Mouse (Mus musculus) thymus, postnatal 0 days (tissue): ENCODE results near the gene Lhx4. TPM values are rescaled to one million over a fixed set of nuclear protein-coding genes. Genes with fewer than 3 reads are reported as not detected.

Experiments used
- DNase-seq: peaks from one replicate; pipeline ENCODE4 v3.0.0-alpha.2; 2015; ENCODE audit warnings: low spot score
- polyA plus RNA-seq: library from polyadenylated mRNA; unstranded; fragments of >200 nt; fragmentation: Nextera tagmentation; extraction: Ambion mirVana; gene quantifications from 2 replicates; pipeline ENCODE4 v1.2.1, GENCODE M21; 2015

Gene Lhx4
- polyA plus RNA-seq, 1 experiment from 2014 or later = 0.05 TPM

DNA sequence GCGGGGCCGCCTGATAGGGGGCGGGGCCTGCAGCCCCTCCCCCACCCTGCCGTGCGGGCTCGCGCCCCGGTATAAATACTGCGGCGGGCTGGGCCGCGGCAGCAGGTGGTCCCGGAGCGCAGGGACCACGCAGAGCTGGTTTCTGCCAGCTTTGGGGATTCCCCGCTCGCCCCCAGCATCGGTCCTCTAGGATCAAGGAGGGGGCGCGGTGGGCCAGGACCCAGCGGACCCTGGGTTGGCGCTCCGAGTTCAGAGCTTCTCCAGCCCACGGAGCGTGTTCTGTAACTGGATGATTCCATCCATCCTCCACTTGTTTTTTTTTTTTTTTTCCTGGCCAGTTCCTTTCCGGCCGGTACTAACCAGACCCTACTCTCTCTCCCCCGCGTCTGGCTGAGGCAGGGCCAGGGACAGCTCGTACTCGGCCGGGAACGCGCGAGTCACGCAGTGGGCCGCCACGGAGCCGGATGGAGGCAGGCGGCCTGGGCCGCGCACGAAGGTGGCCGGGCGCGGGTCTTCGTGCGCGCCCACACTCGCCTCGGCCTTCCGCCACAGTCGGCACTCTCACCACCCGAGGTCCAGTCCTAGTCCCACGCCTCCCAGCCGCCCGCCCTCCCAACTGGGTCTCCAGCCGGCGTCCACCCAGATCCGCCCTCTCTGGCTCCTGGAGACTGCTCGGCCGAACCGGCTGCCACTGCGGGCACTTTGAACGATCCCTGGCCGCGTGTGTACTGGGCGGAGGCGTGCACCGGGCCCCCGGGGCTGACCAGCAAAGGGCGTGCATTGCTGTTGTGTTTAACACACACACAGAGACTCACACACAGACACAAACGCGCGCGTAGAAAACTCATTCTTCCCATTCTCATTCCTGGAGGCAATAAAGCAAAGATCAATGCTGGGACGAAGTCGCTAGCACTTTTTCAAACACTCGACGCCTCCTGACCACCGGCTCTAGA is 8.8 kb downstream of the Lhx4 start:
- no peak for DNase-seq

DNA sequence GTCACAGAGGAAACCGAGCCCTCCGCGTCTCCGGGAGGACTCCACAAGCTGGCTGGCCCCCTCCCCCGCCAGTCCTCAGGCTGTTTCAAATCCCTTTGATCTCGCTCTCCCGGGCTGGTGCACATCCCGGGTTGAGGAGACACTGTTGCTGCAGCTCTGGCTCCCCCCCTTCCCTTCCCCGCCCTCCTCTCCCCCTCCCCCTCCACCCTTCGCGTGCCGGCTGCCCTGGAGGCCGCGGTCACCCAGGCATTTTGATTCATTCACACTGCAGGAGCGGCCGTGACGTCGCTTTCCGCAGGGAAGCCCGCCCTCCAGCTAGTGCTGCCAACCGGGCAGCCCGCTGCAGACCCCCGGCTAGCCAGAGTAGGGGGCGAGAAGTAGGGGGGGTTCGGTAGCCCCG is 9.5 kb downstream of the Lhx4 start:
- DNase-seq = peak; percentile 15

DNA sequence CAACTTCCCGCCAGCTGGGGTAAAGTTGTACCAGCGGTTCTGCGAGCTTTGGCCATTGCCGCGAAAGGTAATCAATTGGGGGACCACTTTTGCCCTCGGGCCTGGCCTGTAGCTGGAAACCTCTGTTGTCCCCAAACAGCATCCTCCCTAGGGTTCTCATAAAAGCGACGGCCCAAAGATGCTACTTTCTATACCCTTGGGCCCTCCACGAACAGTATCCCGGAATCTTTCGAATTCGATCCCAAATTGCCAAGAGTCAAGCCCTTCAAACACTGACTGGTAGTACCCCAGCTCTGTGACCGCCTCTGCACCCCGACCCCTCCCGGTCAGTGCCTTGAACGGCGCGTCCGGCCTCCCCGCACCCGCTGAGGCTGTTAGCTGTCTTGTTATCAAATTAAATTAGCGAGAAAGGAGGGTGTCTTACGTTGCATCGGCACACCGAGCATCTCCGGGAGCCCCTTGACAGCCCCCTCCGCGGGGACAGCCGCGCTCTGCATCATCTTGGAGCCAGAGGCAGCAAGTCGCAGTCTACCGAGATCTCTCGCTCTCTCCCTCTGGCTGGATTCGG is 10.0 kb downstream of the Lhx4 start:
- DNase-seq = no peak

DNA sequence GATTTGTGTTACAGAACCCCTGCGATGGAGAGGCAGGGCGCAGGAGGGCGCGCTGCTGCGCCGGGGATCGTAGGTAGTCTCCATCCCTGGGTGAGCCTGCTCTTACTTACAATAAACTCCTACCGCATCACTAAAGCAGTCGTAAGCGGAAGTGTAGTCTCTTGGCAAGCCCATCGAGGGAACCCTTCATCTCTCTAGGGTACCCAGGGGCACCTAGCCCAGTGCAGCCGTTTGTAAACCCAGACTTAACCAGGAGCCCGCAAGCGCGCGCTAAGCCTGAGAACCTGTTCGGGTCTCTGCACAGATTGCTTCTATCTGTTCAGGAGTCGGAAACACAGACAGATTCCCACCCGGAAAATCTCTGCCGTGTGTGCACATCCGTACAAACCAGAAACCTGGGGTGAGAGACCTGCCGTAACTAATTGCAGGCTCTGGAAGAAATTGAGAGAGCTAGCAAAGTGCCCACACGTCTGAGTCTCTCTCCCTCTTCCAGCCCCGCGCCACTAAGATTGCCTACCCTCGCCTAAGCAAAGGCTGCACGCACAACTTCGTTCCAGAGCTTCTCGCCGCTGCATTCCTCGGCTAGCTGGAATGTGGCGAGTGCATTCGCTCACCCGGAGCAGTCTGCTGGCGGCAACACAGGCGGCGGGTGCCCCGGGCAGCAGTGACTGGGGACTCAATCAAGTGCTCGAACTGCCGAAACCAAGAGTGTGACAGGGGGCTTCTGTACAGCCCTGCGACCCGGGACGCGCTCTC is 10.7 kb downstream of the Lhx4 start:
- peak; percentile 35 for DNase-seq

DNA sequence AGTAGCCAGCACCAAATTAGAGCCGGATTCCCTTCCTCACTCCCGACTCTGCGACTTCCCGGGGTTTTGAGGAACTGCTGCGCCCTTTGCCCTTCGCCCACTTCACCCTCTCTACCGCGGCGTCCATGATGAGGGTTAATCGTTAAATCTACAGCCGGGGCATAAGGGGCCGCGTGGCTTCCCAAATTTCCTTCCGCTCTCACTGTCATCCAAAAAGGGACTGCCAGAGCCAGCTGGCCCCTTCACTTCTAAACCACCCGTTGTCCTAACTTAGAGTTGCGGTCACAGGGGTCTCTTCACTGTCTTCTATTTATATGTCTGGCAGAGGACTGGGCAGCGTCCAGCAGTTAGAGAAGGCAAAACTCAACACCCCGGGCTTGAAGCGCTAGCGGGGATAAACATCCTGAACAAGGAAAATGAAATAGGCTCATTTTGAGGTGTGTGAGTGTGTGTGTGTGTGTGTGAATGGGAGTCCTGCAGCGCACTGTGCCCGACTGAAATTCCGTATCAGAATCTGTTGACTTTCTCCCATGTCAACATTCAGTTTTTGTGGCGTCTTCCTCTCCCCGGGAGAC is 13.6 kb downstream of the Lhx4 start:
- DNase-seq = no peak

DNA sequence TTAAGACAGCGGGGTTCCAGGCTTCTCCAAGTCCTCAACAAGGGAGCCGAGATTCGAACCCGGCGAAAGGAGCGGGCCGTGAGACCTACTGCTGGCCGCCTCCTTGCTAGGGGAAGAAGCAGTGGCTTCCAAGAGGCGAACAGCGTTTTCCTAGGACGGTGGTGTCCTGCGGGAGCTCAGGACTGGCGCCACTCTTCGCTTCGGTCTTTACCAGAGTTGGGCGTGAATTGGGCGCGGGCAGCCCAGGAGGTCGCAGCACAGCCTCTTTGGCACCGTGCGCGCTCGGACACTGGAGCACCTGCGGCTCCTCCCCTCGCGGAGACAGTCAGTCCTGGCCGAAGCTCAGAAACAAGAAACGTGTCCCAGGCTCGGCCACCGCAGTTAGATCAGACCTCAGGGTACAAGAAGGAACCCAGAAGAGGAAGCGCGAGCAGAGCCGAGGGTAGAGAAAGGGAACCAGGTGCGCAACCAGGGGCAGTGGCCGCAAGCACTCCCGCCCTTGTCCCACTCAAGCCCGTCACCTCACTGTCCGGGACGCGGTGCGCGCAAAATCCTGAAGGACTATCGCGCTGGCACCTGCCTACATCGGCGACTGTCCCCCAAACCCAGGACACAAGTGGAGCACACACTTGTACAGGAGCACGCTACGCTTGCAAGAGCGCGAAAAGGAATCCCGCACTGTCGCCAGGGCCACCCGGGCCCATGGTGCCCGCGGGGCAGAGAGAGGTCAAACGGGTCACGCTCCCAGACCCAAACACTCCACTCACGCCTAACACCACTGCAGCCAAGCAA is 14.3 kb downstream of the Lhx4 start:
- no peak for DNase-seq

DNA sequence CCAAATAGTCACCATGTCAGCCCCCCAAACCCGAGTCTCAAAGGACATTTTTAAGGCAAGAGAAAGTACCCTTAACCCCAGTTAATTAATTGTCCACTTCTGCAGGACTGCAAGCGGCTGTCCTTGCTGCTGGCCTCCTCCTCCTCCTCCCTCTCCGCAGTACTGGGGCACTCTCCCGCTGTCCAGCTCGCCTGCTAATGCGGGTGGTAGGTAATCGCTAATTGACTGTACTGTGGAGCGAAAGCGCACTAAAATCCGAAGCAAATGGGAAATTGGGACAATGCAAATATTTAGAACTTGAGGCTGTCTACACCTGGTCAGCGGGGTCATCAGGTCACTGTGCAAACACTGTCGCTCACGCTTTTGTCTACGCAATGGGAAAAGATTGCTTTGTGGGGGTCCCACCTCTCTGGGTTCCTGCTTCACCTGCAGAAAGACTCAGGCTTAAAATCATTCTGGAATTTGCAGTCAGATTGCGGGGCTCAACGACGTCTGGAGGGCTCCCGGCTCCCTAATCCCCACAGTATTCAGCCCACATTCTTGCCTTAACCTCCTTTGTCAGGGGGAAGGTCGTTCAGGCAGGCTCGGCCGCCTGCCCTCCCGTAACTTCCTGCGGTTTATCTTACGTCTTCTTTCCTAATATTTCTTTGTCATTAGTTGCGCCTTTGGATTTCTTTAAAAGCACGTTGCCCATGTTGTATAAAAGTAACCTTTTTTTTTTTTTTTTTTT is 15.2 kb downstream of the Lhx4 start:
- DNase-seq = no peak

DNA sequence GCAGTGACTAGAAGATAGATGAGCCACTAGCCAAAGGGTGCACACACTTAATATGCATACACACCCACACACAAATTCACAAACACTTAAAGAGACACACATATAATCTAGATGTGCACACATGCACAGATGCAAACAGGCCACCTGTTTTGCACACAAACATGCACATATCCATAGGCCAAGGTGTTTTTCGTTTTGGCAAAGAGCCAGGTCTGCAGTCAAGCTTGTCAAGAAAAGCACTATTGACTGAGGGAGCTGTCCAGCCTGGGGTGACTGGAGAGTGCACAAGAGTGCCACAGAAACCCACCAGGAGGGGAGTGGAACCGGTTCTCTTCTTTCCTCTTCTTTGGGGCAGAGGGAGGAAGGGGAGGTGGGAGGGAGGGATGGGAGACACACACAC is 20.3 kb downstream of the Lhx4 start:
- no peak for DNase-seq

DNA sequence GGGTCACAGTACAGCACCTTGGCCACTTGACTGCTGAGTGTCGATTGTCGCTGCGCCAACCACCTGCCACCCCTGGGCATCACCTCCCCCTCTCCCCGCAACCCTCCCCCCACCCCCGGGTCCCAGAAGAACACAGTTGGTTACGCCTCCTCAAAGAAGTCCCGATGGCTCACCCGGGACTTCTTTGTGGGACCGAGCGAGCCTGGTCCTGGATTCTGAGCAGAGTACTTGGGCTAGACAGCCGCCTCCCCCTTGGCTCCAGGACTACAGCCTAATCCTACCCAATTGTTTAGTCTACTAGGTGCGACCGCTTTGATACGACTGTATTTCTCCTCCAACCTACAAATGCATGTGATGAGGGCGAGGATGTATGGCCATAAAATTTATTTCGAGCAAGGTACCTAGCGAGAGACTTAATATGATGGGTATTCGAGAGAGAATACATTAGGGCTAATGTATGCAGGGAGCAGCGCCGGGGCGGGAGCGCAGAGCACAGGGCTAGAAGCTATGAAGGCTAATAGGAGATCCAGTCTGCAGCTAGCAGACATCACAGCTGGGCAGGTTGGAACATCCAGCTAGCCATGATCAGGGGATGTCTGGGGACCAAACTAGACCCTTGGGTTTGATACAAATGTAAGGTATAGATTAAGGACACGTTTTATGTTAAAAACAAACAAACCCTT is 22.2 kb downstream of the Lhx4 start:
- no peak for DNase-seq

DNA sequence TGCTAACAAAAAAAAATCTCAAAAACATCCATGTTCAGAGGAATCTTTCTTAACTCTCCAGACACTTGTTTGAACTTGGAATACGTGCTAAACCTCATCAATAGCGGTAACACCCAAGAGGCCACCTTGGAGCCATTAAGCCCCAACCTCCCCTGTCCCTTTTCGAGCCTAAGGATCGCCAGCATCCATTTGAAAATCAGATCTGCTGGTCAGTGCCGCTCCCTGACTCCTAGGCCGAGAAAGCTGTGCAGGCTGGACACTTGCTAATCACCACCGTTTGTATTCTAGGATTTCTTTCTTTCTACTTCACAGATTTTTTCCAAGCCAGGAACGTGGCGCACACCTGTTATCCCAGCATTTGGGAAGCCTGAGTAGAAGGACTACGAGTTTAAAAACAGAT is 23.7 kb downstream of the Lhx4 start:
- no peak for DNase-seq

DNA sequence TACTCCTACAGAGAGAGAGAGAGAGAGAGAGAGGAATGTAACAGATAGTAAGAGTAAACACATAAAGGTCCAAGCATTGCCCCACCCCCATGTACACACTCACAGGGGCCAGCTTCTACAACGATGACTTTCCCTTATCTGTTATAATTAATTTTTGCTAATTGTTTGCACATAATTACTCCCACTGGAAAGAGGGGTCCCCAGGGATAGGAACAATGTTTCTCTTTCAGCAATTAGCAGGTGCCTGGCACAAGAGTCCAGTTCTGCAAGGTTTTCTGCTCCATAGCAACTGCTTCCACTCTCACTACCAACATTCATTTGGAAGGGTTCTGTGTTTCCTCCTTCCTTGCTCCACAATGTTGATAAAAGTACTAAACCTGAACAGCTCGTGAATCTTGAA is 25.6 kb downstream of the Lhx4 start:
- no peak for DNase-seq

DNA sequence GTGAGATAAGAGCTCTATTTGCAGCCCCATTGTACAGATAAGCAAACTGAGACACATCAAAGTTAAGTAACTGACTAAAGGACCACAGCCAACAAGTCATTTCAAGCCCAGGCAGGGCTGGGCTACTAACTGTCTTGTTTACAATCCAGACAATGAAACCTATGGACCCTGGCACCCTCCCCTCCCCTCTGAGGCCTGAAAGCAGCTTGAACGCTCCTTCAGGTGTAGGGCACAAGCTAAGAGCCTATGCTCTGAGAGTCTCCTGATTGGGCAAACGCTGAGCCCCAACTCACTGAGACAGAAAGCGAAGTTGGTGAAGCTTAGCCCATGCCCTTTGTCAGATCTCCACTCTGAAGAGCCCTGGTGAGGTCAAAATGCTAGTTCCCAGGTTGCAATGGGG is 27.2 kb downstream of the Lhx4 start:
- no peak for DNase-seq

DNA sequence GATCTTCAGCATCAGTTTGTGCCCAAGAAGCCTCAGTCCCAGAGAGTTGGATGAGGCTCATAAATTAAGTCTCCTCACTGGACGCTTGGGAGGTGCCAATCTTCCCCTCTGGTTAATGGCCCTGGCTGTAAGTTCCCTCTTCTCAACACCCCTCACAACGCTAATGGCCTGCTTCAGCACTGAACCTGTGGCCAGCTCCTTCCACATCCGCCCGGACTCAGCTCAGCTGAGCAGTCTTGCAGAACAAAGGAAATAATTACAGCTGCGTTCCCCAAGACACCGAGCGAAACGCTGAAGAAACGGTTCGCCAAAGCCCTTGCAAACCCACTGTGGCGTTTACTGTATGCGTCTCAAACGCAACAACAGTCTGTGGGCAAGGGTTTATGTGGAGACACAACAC is 29.3 kb downstream of the Lhx4 start:
- DNase-seq = peak; percentile 57

DNA sequence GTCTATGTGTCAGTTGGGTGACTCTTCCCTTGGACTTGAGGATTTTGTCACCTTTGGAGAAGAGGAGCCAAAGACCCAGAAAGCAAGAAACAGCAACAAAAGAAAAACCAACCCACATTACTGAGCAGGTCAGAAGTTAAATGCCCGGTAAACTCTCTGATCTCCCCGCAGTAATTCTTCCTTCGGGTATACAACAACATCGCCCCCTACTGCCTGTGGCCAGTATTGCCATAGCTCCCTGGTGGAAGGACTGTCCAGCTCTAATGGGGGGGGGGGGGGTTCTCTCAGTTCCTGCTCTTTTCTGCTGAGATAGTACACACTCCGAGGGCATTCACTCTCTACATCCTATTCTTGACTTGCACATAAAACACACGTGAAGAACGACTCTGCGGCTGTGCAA is 30.0 kb downstream of the Lhx4 start:
- DNase-seq = peak; percentile 10

DNA sequence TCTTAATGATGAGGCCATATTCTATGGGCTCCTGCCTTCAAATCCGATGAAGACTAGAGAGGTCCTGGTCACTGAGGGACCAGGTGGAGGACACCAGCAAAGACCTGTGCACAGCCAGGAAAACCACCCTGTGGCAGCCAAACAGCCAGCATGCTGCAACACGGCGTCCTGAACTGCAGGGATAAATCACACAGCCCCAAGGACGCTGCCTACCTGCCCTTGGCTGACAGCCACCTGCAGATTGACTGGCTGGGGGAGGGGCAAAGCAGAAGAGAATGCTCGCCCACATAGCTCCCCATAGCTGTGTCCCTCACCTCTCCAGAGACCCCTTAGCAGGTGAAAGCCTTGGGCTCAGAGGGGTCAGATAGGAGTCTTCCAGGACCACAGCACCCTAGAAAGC is 31.5 kb downstream of the Lhx4 start:
- no peak for DNase-seq

DNA sequence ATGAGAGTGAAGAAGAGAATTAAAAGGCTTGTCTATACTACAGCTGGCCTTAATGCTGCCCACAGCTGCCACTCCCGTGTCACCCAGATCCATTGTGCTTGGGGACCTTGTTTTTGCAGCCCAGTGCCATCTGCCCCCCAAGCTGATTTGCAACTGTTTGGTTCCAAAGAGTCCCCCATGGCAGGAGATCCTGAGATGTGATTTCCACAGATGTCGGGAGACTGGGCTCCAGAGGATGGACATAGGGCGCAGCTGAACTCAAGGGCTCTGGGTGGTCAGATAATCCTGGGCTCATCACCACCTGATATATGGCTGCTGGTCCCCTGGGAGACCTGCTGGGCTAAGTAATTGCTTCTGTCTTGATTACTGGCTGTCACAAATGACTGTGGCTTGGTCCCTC is 32.6 kb downstream of the Lhx4 start:
- DNase-seq = no peak

DNA sequence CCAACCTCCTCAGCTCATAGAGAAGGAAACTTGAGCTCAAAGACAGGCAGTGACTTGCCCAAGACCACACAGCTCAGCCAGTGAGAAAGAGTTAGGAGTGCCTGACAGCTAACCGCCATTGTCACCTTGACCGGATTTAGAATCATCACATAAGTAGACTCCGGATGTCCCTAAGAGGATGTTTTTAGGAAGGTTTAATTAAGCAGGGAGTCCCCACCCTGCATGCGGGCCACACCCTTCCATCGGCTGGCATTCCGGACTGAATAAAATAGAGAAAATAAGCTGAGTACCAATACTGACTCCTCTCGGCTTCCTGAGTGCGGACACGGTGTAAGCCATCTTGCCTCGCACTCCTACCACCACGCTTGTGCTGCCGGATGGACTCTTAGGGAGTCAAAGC is 34.2 kb downstream of the Lhx4 start:
- no peak for DNase-seq

DNA sequence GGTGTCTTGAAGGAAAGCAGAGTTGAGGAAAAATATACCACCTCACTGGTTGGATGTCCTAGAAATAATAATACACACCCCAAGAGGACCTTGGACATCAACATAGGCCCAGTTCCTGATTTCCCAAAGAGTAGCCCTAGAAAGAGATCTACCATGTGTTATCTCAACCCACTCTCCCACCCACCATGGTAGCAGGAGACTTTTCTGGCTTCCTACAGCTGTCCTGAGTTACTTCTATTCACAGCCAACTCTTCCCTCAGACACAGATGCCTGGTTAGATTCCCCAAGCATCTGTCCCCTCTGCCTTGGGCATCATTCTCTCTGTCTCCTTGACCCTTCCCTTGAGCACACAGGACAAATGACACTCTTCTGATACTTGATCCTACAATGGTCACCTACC is 36.1 kb downstream of the Lhx4 start:
- no peak for DNase-seq

DNA sequence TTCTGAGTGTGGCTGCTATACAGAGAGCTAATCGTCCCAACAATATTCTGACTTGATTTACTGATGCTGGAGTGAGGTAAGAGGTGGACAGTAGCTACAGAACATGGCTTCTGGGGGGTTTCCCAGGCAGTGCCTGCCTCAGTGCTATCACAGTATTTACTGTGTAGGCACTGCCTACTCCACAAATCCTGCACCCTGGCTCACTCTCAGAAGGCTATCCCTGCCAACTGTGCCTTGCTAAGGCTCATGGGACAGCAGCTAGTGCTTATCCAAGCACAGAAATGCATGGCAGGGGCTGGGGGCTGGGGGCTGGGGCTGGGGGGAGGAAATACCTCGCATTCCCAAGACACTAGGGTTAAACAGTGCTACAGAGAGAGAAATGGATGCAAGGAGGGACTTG is 38.2 kb downstream of the Lhx4 start:
- DNase-seq = no peak

DNA sequence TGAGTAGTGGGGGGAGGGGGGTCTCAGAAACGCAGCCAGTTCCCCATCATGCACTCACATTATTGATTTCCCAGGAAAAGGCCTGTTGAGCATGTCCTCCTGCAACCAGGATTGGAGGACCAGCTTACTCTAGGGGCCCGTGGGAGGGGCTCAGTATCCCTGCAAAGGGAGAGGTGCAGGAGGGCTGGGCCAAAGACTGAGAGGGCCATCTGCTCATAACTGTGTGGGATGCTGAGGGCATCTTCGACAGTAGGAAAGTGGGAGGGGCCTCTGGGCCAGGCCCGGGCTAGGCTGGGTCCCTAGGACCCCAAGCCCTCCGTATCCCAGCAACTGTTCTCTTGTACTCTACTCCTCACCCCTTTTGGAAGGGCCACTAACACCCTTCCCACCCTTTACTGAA is 47.3 kb downstream of the Lhx4 start:
- no peak for DNase-seq
